Mouse (Mus musculus) CH12.LX (cell line): Measurements from ENCODE around the gene Tacc2. TPM values are rescaled to one million over a fixed set of nuclear protein-coding genes. Genes with fewer than 3 reads are reported as not detected.

ENCODE experiments used
- DNase-seq: peaks from one replicate; pipeline ENCODE4 v3.0.0-alpha.2; 2013; ENCODE audit errors: extremely low read depth
- H3K27ac ChIP-seq: 2 replicates; pipeline ENCODE4 v1.5.1; 2012; ENCODE audit warnings: low read depth, mild to moderate bottlenecking, control low read depth, moderate library complexity; ENCODE audit not compliant: insufficient read depth
- H3K27me3 ChIP-seq: replicated peaks from 2 replicates; pipeline ENCODE3; 2012; ENCODE audit warnings: inconsistent platforms
- H3K36me3 ChIP-seq, 2 experiments: replicated peaks in 1 of 2; 2 replicates each; pipeline versions ENCODE3 to v1.6.1; 2012; ENCODE audit warnings: inconsistent platforms in 1 of 2, low read length in 1 of 2, mild to moderate bottlenecking in 1 of 2, mixed read lengths in 1 of 2, moderate library complexity in 1 of 2; ENCODE audit not compliant: control insufficient read depth in 1 of 2, insufficient read depth in 1 of 2
- H3K4me1 ChIP-seq, 2 experiments: 2 replicates each; pipeline ENCODE4 v1.6.1; 2012; ENCODE audit warnings: inconsistent platforms in 1 of 2, moderate library complexity in 1 of 2; ENCODE audit not compliant: insufficient read depth in 2 of 2, control insufficient read depth in 1 of 2
- H3K4me2 ChIP-seq: 2 replicates; pipeline ENCODE4 v1.6.1; 2012; ENCODE audit warnings: low read depth, mild to moderate bottlenecking, control low read depth; ENCODE audit not compliant: poor library complexity, insufficient read depth, severe bottlenecking
- H3K4me3 ChIP-seq, 3 experiments: fragments of 150-350 bp in 1 of 3; sonication (generic) in 1 of 3; replicated peaks in 1 of 3; 2 replicates each; pipeline versions ENCODE3 to v1.5.1; 2011 to 2012; ENCODE audit warnings: low read depth in 2 of 3, low read length in 2 of 3, mild to moderate bottlenecking in 2 of 3, moderate library complexity in 2 of 3, control low read depth in 1 of 3, improper control_type of control experiment in 1 of 3, inconsistent platforms in 1 of 3, mixed read lengths in 1 of 3; ENCODE audit not compliant: poor library complexity in 1 of 3
- H3K79me2 ChIP-seq: replicated peaks from 2 replicates; pipeline ENCODE4 v1.6.1; 2012; ENCODE audit warnings: mild to moderate bottlenecking, moderate library complexity; ENCODE audit not compliant: control insufficient read depth, poor library complexity, insufficient read depth, severe bottlenecking; ENCODE audit errors: extremely low read depth
- H3K9ac ChIP-seq: 2 replicates; pipeline ENCODE4 v1.6.1; 2012; ENCODE audit warnings: low read depth, mild to moderate bottlenecking, control low read depth, moderate library complexity; ENCODE audit not compliant: insufficient read depth
- H3K9me3 ChIP-seq: replicated peaks from 2 replicates; pipeline ENCODE3; 2012; ENCODE audit warnings: low read length, inconsistent platforms, mixed read lengths
- BHLHE40 ChIP-seq: IDR thresholded peaks from 2 replicates; pipeline ENCODE4 v1.6.1; 2011; ENCODE audit warnings: mild to moderate bottlenecking, low read depth, low read length, improper control_type of control experiment
- CHD1 ChIP-seq: IDR thresholded peaks from 2 replicates; pipeline ENCODE4 v1.6.1; 2012; ENCODE audit warnings: low read depth, low read length, improper control_type of control experiment, inconsistent platforms
- E2F4 ChIP-seq: IDR thresholded peaks from 2 replicates; pipeline ENCODE4 v1.6.1; 2011; ENCODE audit warnings: low read depth, low read length, improper control_type of control experiment; ENCODE audit not compliant: insufficient replicate concordance
- EP300 ChIP-seq: IDR thresholded peaks from 2 replicates; pipeline ENCODE4 v1.6.1; 2011; ENCODE audit warnings: low read length, improper control_type of control experiment
- ETS1 ChIP-seq: conservative IDR thresholded peaks from 2 replicates; pipeline ENCODE4 v1.6.1; 2012; ENCODE audit warnings: low read depth, mild to moderate bottlenecking, inconsistent platforms, low read length, improper control_type of control experiment, moderate library complexity
- GABPA ChIP-seq: IDR thresholded peaks from 2 replicates; pipeline ENCODE4 v1.6.1; 2012; ENCODE audit warnings: low read depth, low read length, improper control_type of control experiment, inconsistent platforms; ENCODE audit not compliant: insufficient replicate concordance
- KAT2A ChIP-seq: IDR thresholded peaks from 2 replicates; pipeline ENCODE4 v1.6.1; 2012; ENCODE audit warnings: low read length, improper control_type of control experiment, inconsistent platforms; ENCODE audit not compliant: insufficient replicate concordance
- MAZ ChIP-seq: IDR thresholded peaks from 2 replicates; pipeline ENCODE4 v1.6.1; 2012; ENCODE audit warnings: low read depth, mild to moderate bottlenecking, inconsistent platforms, low read length, improper control_type of control experiment, moderate library complexity
- POLR2A ChIP-seq: IDR thresholded peaks from 2 replicates; pipeline ENCODE4 v1.6.1; 2011; ENCODE audit warnings: low read depth, mild to moderate bottlenecking, improper control_type of control experiment, low read length
- POLR2AphosphoS2 ChIP-seq: IDR thresholded peaks from 2 replicates; pipeline ENCODE4 v1.6.1; 2011; ENCODE audit warnings: low read depth, low read length, improper control_type of control experiment
- RAD21 ChIP-seq: IDR thresholded peaks from 2 replicates; pipeline ENCODE4 v1.6.1; 2011; ENCODE audit warnings: low read depth, mild to moderate bottlenecking, low read length, improper control_type of control experiment, moderate library complexity
- SIN3A ChIP-seq: IDR thresholded peaks from 2 replicates; pipeline ENCODE4 v1.6.1; 2012; ENCODE audit warnings: low read length, improper control_type of control experiment, inconsistent platforms
- TCF12 ChIP-seq: IDR thresholded peaks from 2 replicates; pipeline ENCODE4 v1.6.1; 2014; ENCODE audit warnings: low read depth, mild to moderate bottlenecking, inconsistent platforms, low read length, improper control_type of control experiment
- UBTF ChIP-seq: IDR thresholded peaks from 2 replicates; pipeline ENCODE4 v1.6.1; 2012; ENCODE audit warnings: low read depth, mild to moderate bottlenecking, inconsistent platforms, low read length, improper control_type of control experiment, moderate library complexity
- USF1 ChIP-seq: IDR thresholded peaks from 2 replicates; pipeline ENCODE4 v1.6.1; 2014; ENCODE audit warnings: low read depth, mild to moderate bottlenecking, inconsistent platforms, low read length, improper control_type of control experiment
- USF2 ChIP-seq: conservative IDR thresholded peaks from 2 replicates; pipeline ENCODE4 v1.6.1; 2011; ENCODE audit warnings: low read depth, low read length, improper control_type of control experiment
- dilution Hi-C: fragments of 300-500 bp; cut with MboI; formaldehyde crosslinking; loops from 2 replicates; pipeline ENCODE4 v1.14.3; 2020; ENCODE audit warnings: low sequenced_read_pairs; ENCODE audit not compliant: extremely low pct_unique_long_range_greater_than_20kb, extremely low pct_ligation_motif_present
- in situ Hi-C: fragments of 300-500 bp; cut with MboI; formaldehyde crosslinking; loops from 3 replicates; pipeline ENCODE4 v1.14.3; 2019; ENCODE audit warnings: low sequenced_read_pairs, low pct_ligation_motif_present, low pct_unique_long_range_greater_than_20kb, mixed read lengths
- polyA plus RNA-seq: library from polyadenylated mRNA; unstranded; fragments of >175 nt; gene quantifications from 2 replicates; pipeline ENCODE4 v1.2.1, GENCODE M21; 2012; ENCODE audit warnings: low read depth; ENCODE audit not compliant: insufficient read length
- total RNA-seq, 2 experiments: library from RNA; depleted of rRNA; stranded (reverse); fragments of 300-350 nt in 1 of 2; fragments of >200 nt in 1 of 2; gene quantifications; 2 replicates each; pipeline ENCODE4 v1.2.3; 2012 to 2014

Tacc2 gene
- total and polyA plus RNA-seq, 3 experiments, result 0.13 to 0.41 TPM; not detected in 1

GRCm38 (mm10) chr7:130574211-130574991 lies 2.8 kb upstream of the Tacc2 start:
- no peaks in the 10 kb centered on the region for H3K36me3 ChIP-seq
- H3K4me3 ChIP-seq, result no peak overlapping the region
- dilution Hi-C loops (no loop called here), in situ Hi-C loops (no loop called here)
- no peak overlapping the region for H3K9ac ChIP-seq
- 0 out of 2 replicates have a peak overlapping the region, but pooled peaks have one; percentile 25 for H3K4me2 ChIP-seq
- no peaks in the 10 kb centered on the region for H3K79me2 ChIP-seq
- no peak for DNase-seq
- peaks cover 11 to 39% of the 10 kb centered on the region in 2 experiments for H3K4me1 ChIP-seq
- no peak overlapping the region for H3K27ac ChIP-seq
- TF ChIP-seq KAT2A, result no peak
- 0 out of 2 replicates have a peak, but pooled peaks have one; percentile 39 for TF ChIP-seq BHLHE40
- no peaks in the 10 kb centered on the region for H3K9me3 ChIP-seq
- H3K27me3 ChIP-seq, result peaks cover 3% of the 10 kb centered on the region

GRCm38 (mm10) chr7:130576981-130577380 lies 257 bp upstream of the Tacc2 start:
- H3K9me3 ChIP-seq, result peaks cover 5% of the 10 kb centered on the region
- H3K4me2 ChIP-seq, result peak overlapping the region; percentile 80
- in situ Hi-C loops (no loop called here), dilution Hi-C loops (no loop called here)
- no peaks in the 10 kb centered on the region for H3K79me2 ChIP-seq
- no peak for DNase-seq
- TF ChIP-seq RAD21, result no peak
- TF ChIP-seq USF1, result no peak
- TF ChIP-seq GABPA, result no peak
- no peak for TF ChIP-seq CHD1
- TF ChIP-seq USF2, result no peak
- no peak for TF ChIP-seq MAZ
- TF ChIP-seq E2F4, result no peak
- TF ChIP-seq EP300, result no peak
- TF ChIP-seq ETS1, result no peak
- no peak for TF ChIP-seq SIN3A
- no peak for TF ChIP-seq TCF12
- TF ChIP-seq POLR2AphosphoS2, result no peak
- no peak for TF ChIP-seq POLR2A
- no peak for TF ChIP-seq UBTF
- H3K27me3 ChIP-seq, result peaks cover 6% of the 10 kb centered on the region
- H3K9ac ChIP-seq, result no peak overlapping the region
- peak overlapping the region in 1 of 3 experiments; percentile 48 for H3K4me3 ChIP-seq
- peaks cover 4 to 22% of the 10 kb centered on the region in 2 experiments for H3K4me1 ChIP-seq
- no peak overlapping the region for H3K27ac ChIP-seq
- no peaks in the 10 kb centered on the region for H3K36me3 ChIP-seq
